Mouse (Mus musculus): Measurements from ENCODE around the gene Qpctl. TPM values are rescaled to one million over a fixed set of nuclear protein-coding genes. Genes with fewer than 3 reads are reported as not detected.

Qpctl gene
- not detected in 2 replicates for polyA plus RNA-seq (2012; ENCODE audit: insufficient read depth, insufficient read length, low replicate concordance, missing spikeins)

DNA sequence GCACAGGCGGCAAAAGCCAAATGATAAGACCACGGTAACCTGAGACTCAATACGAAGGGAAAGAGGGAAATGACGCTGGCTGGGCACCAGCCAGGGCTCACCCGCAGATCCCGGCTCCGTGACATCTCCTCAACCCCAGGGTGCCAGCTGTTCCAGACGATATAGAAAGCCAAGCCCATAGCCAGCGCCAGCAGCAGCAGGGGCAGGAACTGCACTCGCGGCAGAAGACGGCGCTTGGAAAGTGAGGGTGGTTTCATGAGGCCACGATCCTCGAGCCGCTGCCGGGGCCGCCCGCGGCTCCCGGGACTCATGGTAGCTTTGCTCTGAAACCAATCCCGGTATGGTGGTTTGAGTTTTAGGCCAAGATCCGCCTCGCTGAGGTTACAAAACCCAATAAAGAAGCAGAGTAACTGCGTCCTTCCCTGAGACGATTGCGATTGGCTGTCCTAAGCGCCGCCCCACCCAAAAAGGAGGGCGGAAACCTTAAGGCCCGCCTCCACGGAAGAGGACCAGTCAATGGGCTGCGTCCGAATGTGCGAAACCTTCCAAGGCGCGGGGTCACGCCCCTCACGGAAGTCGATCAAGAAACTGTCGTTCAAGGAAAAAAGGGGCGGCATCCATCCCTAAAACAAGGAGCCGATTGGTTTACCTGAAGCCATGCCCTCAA lies at the start of gene Qpctl:
Gene Qpctl, minus strand, starts transcription at position 417 of the 667 bp plus-strand sequence.
- Histone ChIP-seq H3K4me1 (ENCODE audit: control insufficient read depth, insufficient read depth, low read length) (peaks cover 20% of the 10 kb centered on the region), H3K4me3 (ENCODE audit: insufficient read depth, low read depth, low read length) (peak within 1 kb of the TSS; percentile 67), H3K27ac (ENCODE audit: insufficient read depth, low read depth, low read length) (peak within 1 kb of the TSS; percentile 81)
- TF ChIP-seq CTCF (IDR thresholded peaks at IDR 0.05; ENCODE audit: insufficient read depth, low read depth, low read length) (no peak), POLR2A (IDR thresholded peaks at IDR 0.05; ENCODE audit: insufficient read depth, low read depth, low read length) (peak; percentile 89)
- WGBS = under 1% methylated on average over 43 of the region's 43 CpGs

DNA sequence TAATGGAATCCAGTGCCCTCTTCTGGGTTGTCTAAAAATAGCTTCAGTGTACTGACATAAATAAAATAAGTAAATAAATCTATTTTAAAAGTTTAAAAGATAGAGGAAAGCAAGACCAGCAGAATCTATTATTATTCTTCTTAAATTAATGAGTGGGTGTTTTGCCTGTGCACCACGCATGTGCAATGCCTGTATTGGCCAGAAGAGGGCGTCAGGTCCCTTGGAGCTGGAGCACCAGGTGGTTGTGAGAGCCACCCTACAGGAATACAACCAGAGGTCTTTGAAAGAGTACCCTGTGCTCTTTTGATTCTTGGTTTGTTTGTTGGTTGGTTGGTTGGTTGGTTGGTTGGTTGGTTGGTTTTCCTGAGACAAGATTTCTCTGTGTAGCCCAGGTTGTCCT lies 48.9 kb upstream of the Qpctl start:
- Histone ChIP-seq H3K4me1 (ENCODE audit: control insufficient read depth, insufficient read depth, low read length) (no peaks in the 10 kb centered on the region), H3K27ac (ENCODE audit: insufficient read depth, low read depth, low read length) (no peak overlapping the region), H3K4me3 (ENCODE audit: insufficient read depth, low read depth, low read length) (no peak overlapping the region)
- TF ChIP-seq CTCF (IDR thresholded peaks at IDR 0.05; ENCODE audit: insufficient read depth, low read depth, low read length) = peak; percentile 37; the same call in 1 of the 2 replicates
- no peak for TF ChIP-seq POLR2A (IDR thresholded peaks at IDR 0.05; ENCODE audit: insufficient read depth, low read depth, low read length)
- WGBS = 25% methylated on average over 2 of the region's 2 CpGs

DNA sequence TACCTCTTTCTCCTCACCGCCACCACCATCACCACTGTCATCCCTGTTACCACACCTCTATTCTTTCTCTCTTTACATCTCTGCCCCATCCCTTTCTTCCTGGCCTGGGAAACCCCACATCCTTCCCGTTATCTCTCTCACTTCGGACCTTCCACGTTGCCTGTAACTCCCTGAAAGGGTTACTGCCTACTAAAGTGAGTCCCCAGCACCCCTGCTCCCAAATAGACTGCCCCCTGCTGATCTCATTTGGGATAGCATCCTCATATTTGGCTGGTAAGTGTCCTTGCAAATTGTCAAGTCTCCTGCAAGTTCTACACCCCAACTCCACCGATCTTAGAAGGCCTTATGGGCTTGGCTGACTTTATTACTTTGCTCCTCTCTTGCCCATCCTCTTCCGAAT lies 47.6 kb upstream of the Qpctl start:
- H3K4me3 ChIP-seq (ENCODE audit: insufficient read depth, low read depth, low read length) = no peak overlapping the region
- 52% methylated on average over 6 of the region's 6 CpGs for WGBS
- TF ChIP-seq CTCF (IDR thresholded peaks at IDR 0.05; ENCODE audit: insufficient read depth, low read depth, low read length) = peak; percentile 52; the same call in 1 of the 2 replicates
- no peak for TF ChIP-seq POLR2A (IDR thresholded peaks at IDR 0.05; ENCODE audit: insufficient read depth, low read depth, low read length)
- H3K4me1 ChIP-seq (ENCODE audit: control insufficient read depth, insufficient read depth, low read length) = no peaks in the 10 kb centered on the region
- H3K27ac ChIP-seq (ENCODE audit: insufficient read depth, low read depth, low read length) = no peak overlapping the region

DNA sequence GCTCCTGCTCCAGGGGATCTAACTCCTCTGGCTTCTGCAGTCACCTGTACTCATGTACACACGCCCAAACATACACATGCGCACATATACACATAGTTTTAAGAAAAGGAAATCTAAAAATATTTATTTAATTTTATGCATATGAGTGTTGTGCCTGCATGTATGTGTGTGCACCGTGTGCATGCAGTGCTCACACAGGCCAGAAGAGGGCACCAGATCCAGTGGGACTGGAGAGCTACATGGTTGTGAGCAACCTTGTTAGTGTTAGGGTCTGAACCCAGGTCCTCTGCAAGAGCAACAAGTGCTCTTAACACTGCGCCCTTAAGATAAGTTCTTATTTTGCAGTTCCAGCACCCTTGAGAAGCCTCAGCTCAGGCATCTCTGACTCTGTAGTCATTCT lies 45.6 kb upstream of the Qpctl start:
- H3K27ac ChIP-seq (ENCODE audit: insufficient read depth, low read depth, low read length) = no peak overlapping the region
- WGBS = 100% methylated on average over 4 of the region's 4 CpGs
- no peak overlapping the region for H3K4me3 ChIP-seq (ENCODE audit: insufficient read depth, low read depth, low read length)
- no peaks in the 10 kb centered on the region for H3K4me1 ChIP-seq (ENCODE audit: control insufficient read depth, insufficient read depth, low read length)
- TF ChIP-seq CTCF (IDR thresholded peaks at IDR 0.05; ENCODE audit: insufficient read depth, low read depth, low read length) (no peak), POLR2A (IDR thresholded peaks at IDR 0.05; ENCODE audit: insufficient read depth, low read depth, low read length) (no peak)

DNA sequence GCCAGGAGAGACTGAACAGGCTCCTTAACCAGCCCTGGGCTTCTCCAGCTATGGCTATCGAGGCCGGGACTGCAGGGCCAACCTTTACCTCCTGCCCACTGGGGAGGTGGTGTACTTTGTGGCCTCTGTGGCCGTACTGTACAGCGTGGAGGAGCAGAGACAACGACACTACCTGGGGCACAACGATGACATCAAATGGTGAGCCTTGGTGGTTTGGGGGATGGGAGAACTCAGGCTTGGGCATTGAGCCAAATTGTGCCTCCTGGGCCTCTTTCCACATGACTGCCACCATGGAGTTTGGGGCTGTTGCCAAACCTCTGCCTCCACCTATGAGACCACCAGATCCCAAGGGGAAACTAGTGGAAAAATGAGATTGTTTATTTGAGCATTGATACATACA lies 35.7 kb upstream of the Qpctl start:
- H3K4me3 ChIP-seq (ENCODE audit: insufficient read depth, low read depth, low read length) = no peak overlapping the region
- TF ChIP-seq CTCF (IDR thresholded peaks at IDR 0.05; ENCODE audit: insufficient read depth, low read depth, low read length) = no peak
- TF ChIP-seq POLR2A (IDR thresholded peaks at IDR 0.05; ENCODE audit: insufficient read depth, low read depth, low read length) = no peak
- peaks cover 8% of the 10 kb centered on the region for H3K4me1 ChIP-seq (ENCODE audit: control insufficient read depth, insufficient read depth, low read length)
- H3K27ac ChIP-seq (ENCODE audit: insufficient read depth, low read depth, low read length) = no peak overlapping the region
- WGBS = 26% methylated on average over 6 of the region's 6 CpGs

DNA sequence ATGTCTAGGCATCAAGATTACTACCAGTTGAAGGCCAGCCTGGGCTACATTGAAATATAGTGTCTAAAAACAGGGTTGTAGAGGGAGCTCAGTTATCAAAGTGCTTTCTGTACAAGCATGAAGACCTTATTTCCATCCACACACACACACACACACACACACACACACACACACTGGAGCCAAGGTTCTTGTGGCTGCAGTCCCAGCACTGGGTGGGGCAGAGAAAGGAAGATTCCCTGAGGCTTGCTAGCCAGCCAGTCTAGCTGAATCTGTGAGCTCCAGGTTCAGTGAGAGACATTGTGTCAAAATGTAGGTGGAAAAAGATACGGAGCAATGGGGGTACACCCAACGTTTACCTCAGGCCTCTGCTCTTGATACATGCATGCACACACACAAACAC lies 35.2 kb upstream of the Qpctl start:
- Histone ChIP-seq H3K27ac (ENCODE audit: insufficient read depth, low read depth, low read length) (no peak overlapping the region), H3K4me1 (ENCODE audit: control insufficient read depth, insufficient read depth, low read length) (peaks cover 13% of the 10 kb centered on the region), H3K4me3 (ENCODE audit: insufficient read depth, low read depth, low read length) (no peak overlapping the region)
- WGBS = 29% methylated on average over 2 of the region's 2 CpGs
- TF ChIP-seq POLR2A (IDR thresholded peaks at IDR 0.05; ENCODE audit: insufficient read depth, low read depth, low read length) (no peak), CTCF (IDR thresholded peaks at IDR 0.05; ENCODE audit: insufficient read depth, low read depth, low read length) (no peak)

DNA sequence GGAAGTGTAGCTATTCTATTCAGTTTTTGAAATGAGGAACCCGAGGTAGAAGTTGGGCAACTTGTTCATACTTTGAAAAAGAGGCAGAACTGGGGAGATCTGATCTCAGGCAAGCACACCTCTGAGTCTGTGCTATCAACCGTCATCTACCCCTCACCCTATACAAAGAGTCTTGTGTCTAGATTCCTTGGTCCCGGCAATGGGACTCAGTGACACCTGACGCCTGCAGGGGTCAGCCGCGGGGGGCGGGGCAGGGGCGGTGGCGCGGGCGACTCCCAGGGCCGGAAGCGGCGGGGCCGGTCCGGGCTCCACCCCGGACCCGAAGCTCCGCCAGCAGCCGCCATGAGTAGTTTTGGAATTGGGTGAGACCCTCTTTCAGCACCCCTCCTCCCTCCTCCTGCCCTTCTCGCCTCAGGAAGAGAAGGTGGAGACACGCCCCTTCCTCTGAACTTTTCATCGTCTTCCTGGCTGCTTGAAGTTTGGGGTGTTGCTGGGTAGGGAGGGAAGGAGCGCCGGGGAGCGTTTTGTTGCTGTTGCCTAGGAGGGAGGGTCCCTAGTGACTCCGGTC lies 31.9 kb upstream of the Qpctl start:
- Histone ChIP-seq H3K4me1 (ENCODE audit: control insufficient read depth, insufficient read depth, low read length) (peaks cover 23% of the 10 kb centered on the region), H3K4me3 (ENCODE audit: insufficient read depth, low read depth, low read length) (peak overlapping the region; percentile 6; the same call in 1 of the 2 replicates), H3K27ac (ENCODE audit: insufficient read depth, low read depth, low read length) (no peak overlapping the region)
- TF ChIP-seq POLR2A (IDR thresholded peaks at IDR 0.05; ENCODE audit: insufficient read depth, low read depth, low read length) = no peak
- TF ChIP-seq CTCF (IDR thresholded peaks at IDR 0.05; ENCODE audit: insufficient read depth, low read depth, low read length) = no peak
- WGBS = 16% methylated on average over 27 of the region's 27 CpGs

DNA sequence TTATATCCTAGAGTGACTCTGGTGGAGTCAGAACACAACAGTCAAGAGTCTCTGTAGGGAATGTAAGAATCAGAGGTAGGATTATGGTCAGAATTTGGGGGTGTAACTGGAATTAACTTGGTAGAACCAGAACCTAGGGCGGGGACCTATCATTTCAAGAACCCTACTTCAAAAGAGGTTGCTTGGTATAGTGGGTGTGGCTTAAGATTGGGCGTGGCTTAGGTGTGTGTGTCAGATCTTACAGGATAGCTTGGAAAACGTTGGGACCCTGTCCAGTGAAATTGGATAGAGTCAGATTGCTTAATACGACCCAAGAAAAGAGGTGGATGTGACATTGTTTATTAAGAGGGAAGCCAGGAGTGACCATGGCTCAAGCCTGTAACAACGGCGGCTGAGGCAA lies 30.8 kb upstream of the Qpctl start:
- peaks cover 25% of the 10 kb centered on the region for H3K4me1 ChIP-seq (ENCODE audit: control insufficient read depth, insufficient read depth, low read length)
- no peak overlapping the region for H3K4me3 ChIP-seq (ENCODE audit: insufficient read depth, low read depth, low read length)
- WGBS = 52% methylated on average over 6 of the region's 6 CpGs
- TF ChIP-seq CTCF (IDR thresholded peaks at IDR 0.05; ENCODE audit: insufficient read depth, low read depth, low read length) = no peak
- no peak overlapping the region for H3K27ac ChIP-seq (ENCODE audit: insufficient read depth, low read depth, low read length)

DNA sequence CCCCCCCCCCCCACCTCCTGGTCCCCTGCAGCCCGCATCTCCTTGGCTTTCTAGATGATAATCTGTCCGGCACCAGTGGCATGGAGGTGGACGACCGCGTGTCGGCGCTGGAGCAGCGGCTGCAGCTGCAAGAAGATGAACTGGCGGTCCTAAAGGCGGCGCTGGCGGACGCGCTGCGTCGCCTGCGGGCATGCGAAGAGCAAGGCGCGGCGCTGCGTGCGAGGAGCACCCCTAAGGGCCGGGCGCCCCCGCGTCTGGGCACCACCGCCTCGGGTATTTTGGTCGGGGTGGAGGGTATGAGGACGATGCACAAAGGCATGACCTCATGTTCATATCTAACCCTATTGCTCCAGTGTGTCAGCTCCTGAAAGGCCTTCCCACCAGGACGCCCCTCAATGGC lies 30.1 kb upstream of the Qpctl start:
- TF ChIP-seq CTCF (IDR thresholded peaks at IDR 0.05; ENCODE audit: insufficient read depth, low read depth, low read length) = peak; percentile 60
- no peak for TF ChIP-seq POLR2A (IDR thresholded peaks at IDR 0.05; ENCODE audit: insufficient read depth, low read depth, low read length)
- H3K4me3 ChIP-seq (ENCODE audit: insufficient read depth, low read depth, low read length) = peak overlapping the region; percentile 19
- peaks cover 21% of the 10 kb centered on the region for H3K4me1 ChIP-seq (ENCODE audit: control insufficient read depth, insufficient read depth, low read length)
- H3K27ac ChIP-seq (ENCODE audit: insufficient read depth, low read depth, low read length) = no peak overlapping the region
- WGBS = 2% methylated on average over 32 of the region's 32 CpGs
